Mouse (Mus musculus): ENCODE data around the gene Vmn2r8.

GRCm38 (mm10) chr5:108836156-108836555 lies 27.5 kb upstream of the Vmn2r8 start:
- TF ChIP-seq CTCF (IDR thresholded peaks at IDR 0.05; ENCODE audit: low read depth) (peak; percentile 68), EP300 (IDR thresholded peaks at IDR 0.05; ENCODE audit: low read depth) (0 out of 2 replicates have a peak, but pooled peaks have one; percentile 15)
